Mouse (Mus musculus) erythroblast, embryonic 14.5 days (primary cell): ENCODE data around the gene Olfr11. TPM values are rescaled to one million over a fixed set of nuclear protein-coding genes. Genes with fewer than 3 reads are reported as not detected.

ENCODE experiments used
- H3K27me3 ChIP-seq: 2 replicates; pipeline ENCODE4 v1.6.1; 2012; ENCODE audit warnings: inconsistent platforms; ENCODE audit not compliant: control insufficient read depth
- H3K36me3 ChIP-seq: 2 replicates; pipeline ENCODE4 v1.6.1; 2012; ENCODE audit warnings: mild to moderate bottlenecking, inconsistent platforms; ENCODE audit not compliant: control insufficient read depth
- H3K4me1 ChIP-seq: 2 replicates; pipeline ENCODE4 v1.6.1; 2012; ENCODE audit warnings: inconsistent platforms; ENCODE audit not compliant: control insufficient read depth
- H3K4me3 ChIP-seq: replicated peaks from 2 replicates; pipeline ENCODE3; 2012; ENCODE audit warnings: moderate library complexity, mild to moderate bottlenecking, inconsistent platforms
- H3K9me3 ChIP-seq: 2 replicates; pipeline ENCODE4 v1.6.1; 2012; ENCODE audit warnings: low read length, inconsistent platforms, mixed read lengths; ENCODE audit not compliant: control insufficient read depth
- GATA1 ChIP-seq: IDR thresholded peaks from 2 replicates; pipeline ENCODE4 v1.6.1; 2012; ENCODE audit warnings: low read length, inconsistent platforms, mixed read lengths
- TAL1 ChIP-seq: IDR thresholded peaks from 3 replicates; pipeline ENCODE4 v1.6.1; 2012; ENCODE audit warnings: low read length, inconsistent platforms, mixed read lengths
- polyA plus RNA-seq: library from polyadenylated mRNA; stranded (reverse); fragments of >175 nt; gene quantifications from 2 replicates; pipeline ENCODE4 v1.2.3, GENCODE M21; 2012

Gene Olfr11
- polyA plus RNA-seq: 0.04 TPM in 1 of 2 replicates, not detected in the other

- H3K27me3 ChIP-seq: no peaks in the 10 kb centered on the region
- no peaks in the 10 kb centered on the region for H3K9me3 ChIP-seq
- H3K4me3 ChIP-seq: no peak within 1 kb of the TSS
- H3K36me3 ChIP-seq: no peaks in the 10 kb centered on the region
- TF ChIP-seq GATA1 (no peak), TAL1 (no peak)
- H3K4me1 ChIP-seq: no peaks in the 10 kb centered on the region
Measured at GRCm38 (mm10) chr13:21642418-21642817, at the start of gene Olfr11. Gene Olfr11 (minus strand): TSS chr13:21642518.

- Histone ChIP-seq H3K36me3 (no peaks in the 10 kb centered on the region), H3K4me3 (no peak within 1 kb of the TSS), H3K9me3 (no peaks in the 10 kb centered on the region), H3K4me1 (no peaks in the 10 kb centered on the region), H3K27me3 (no peaks in the 10 kb centered on the region)
- TF ChIP-seq TAL1 (no peak), GATA1 (no peak)
Measured at GRCm38 (mm10) chr13:21677305-21677704, 35.0 kb upstream of the Olfr11 start, which contains the start of gene Olfr1360. Gene Olfr1360 (minus strand): TSS chr13:21677405.

GRCm38 (mm10) chr13:21663286-21663685 lies 21.0 kb upstream of the Olfr11 start, which contains the start of gene Olfr1361:
Gene Olfr1361 (minus strand): TSS chr13:21663386.
- no peaks in the 10 kb centered on the region for H3K4me1 ChIP-seq
- H3K9me3 ChIP-seq: no peaks in the 10 kb centered on the region
- TF ChIP-seq TAL1 (no peak), GATA1 (no peak)
- no peaks in the 10 kb centered on the region for H3K36me3 ChIP-seq
- H3K27me3 ChIP-seq: no peaks in the 10 kb centered on the region
- no peak within 1 kb of the TSS for H3K4me3 ChIP-seq

GRCm38 (mm10) chr13:21613922-21614321 lies 28.4 kb downstream of the Olfr11 start, which contains the start of gene Olfr1362:
Gene Olfr1362 (minus strand): TSS chr13:21614022.
- TF ChIP-seq GATA1 (no peak), TAL1 (no peak)

GRCm38 (mm10) chr13:21591618-21592017 lies 50.7 kb downstream of the Olfr11 start:
- Histone ChIP-seq H3K36me3 (no peaks in the 10 kb centered on the region), H3K4me3 (no peak overlapping the region), H3K9me3 (no peaks in the 10 kb centered on the region), H3K4me1 (no peaks in the 10 kb centered on the region), H3K27me3 (no peaks in the 10 kb centered on the region)
- no peak for TF ChIP-seq TAL1

More at GRCm38 (mm10) chr13:21613922-21614321, 28.4 kb downstream of the Olfr11 start, which contains the start of gene Olfr1362:
- H3K4me3 ChIP-seq: no peak within 1 kb of the TSS
- no peaks in the 10 kb centered on the region for H3K9me3 ChIP-seq
- no peaks in the 10 kb centered on the region for H3K27me3 ChIP-seq
- no peaks in the 10 kb centered on the region for H3K36me3 ChIP-seq
- H3K4me1 ChIP-seq: no peaks in the 10 kb centered on the region

Other genes starting within 250 kb of the Olfr11 start
- gene Zkscan3, start 239.8 kb downstream of the Olfr11 start, polyA plus RNA-seq: 0.69 and 0.93 TPM in 2 replicates
- 0.04 and 0.05 TPM in 2 replicates for gene Pgbd1, start 201.5 kb downstream of the Olfr11 start, polyA plus RNA-seq
- gene Zscan26, start 188.8 kb downstream of the Olfr11 start, polyA plus RNA-seq: 0.08 and 0.09 TPM in 2 replicates
- 0.37 and 0.41 TPM in 2 replicates for gene Nkapl, start 174.0 kb downstream of the Olfr11 start, polyA plus RNA-seq
- 0.01 TPM in 1 of 2 replicates, not detected in the other for gene Zkscan4, start 163.6 kb downstream of the Olfr11 start, polyA plus RNA-seq
- not detected in 2 replicates for gene Gm10065, start 163.1 kb downstream of the Olfr11 start, polyA plus RNA-seq
- 0.05 and 0.06 TPM in 2 replicates for gene AK157302, start 147.3 kb downstream of the Olfr11 start, polyA plus RNA-seq
- gene Gm11273, start 141.1 kb downstream of the Olfr11 start, polyA plus RNA-seq: 3.7 and 5.8 TPM in 2 replicates
- gene Zkscan8, start 111.4 kb downstream of the Olfr11 start, polyA plus RNA-seq: 0.01 and 0.14 TPM in 2 replicates
- not detected in 2 replicates for gene Olfr1366, start 99.7 kb downstream of the Olfr11 start, polyA plus RNA-seq
- not detected in 2 replicates for gene Olfr1535, start 82.6 kb downstream of the Olfr11 start, polyA plus RNA-seq
- gene Olfr1364, start 60.8 kb downstream of the Olfr11 start, polyA plus RNA-seq: not detected in 2 replicates
- gene Olfr1362, start 28.5 kb downstream of the Olfr11 start, polyA plus RNA-seq: not detected in 2 replicates
- gene Olfr1361, start 20.9 kb upstream of the Olfr11 start, polyA plus RNA-seq: not detected in 2 replicates
- not detected in 2 replicates for gene Olfr1360, start 34.9 kb upstream of the Olfr11 start, polyA plus RNA-seq
- not detected in 2 replicates for gene Olfr1359, start 55.6 kb upstream of the Olfr11 start, polyA plus RNA-seq
- gene Hist1h2bl, start 73.6 kb upstream of the Olfr11 start, polyA plus RNA-seq: 2.0 and 7.9 TPM in 2 replicates
- 28.0 and 37.9 TPM in 2 replicates for gene Hist1h2ai, start 73.9 kb upstream of the Olfr11 start, polyA plus RNA-seq
- gene Hist1h3h, start 75.1 kb upstream of the Olfr11 start, polyA plus RNA-seq: 27.8 and 67.4 TPM in 2 replicates
- 1.8 and 3.9 TPM in 2 replicates for gene Hist1h2bm, start 79.5 kb upstream of the Olfr11 start, polyA plus RNA-seq
- 1.3 and 2.7 TPM in 2 replicates for gene Hist1h4j, start 92.5 kb upstream of the Olfr11 start, polyA plus RNA-seq
- 23.3 and 64.1 TPM in 2 replicates for gene Hist1h4k, start 108.0 kb upstream of the Olfr11 start, polyA plus RNA-seq
- 57.8 and 123 TPM in 2 replicates for gene Hist1h2ak, start 111.3 kb upstream of the Olfr11 start, polyA plus RNA-seq
- gene Hist1h2bn, start 111.6 kb upstream of the Olfr11 start, polyA plus RNA-seq: 2.7 and 5.2 TPM in 2 replicates
- 2.6 and 5.0 TPM in 2 replicates for gene Hist1h1b, start 138.1 kb upstream of the Olfr11 start, polyA plus RNA-seq
- gene Hist1h3i, start 140.9 kb upstream of the Olfr11 start, polyA plus RNA-seq: 16.8 and 41.5 TPM in 2 replicates
- 15.8 and 41.3 TPM in 2 replicates for gene Hist1h2an, start 144.7 kb upstream of the Olfr11 start, polyA plus RNA-seq
- gene Hist1h2bp, start 144.9 kb upstream of the Olfr11 start, polyA plus RNA-seq: 2.2 and 5.1 TPM in 2 replicates
- gene Hist1h2bq, start 167.7 kb upstream of the Olfr11 start, polyA plus RNA-seq: 12.6 and 20.2 TPM in 2 replicates
- 4,119 and 4,310 TPM in 2 replicates for gene Hist1h2ao, start 167.9 kb upstream of the Olfr11 start, polyA plus RNA-seq
- gene Hist1h4m, start 169.2 kb upstream of the Olfr11 start, polyA plus RNA-seq: 26.4 and 43.3 TPM in 2 replicates
- 0.78 and 5.7 TPM in 2 replicates for gene Hist1h4n, start 189.7 kb upstream of the Olfr11 start, polyA plus RNA-seq
- gene Hist1h2ap, start 191.0 kb upstream of the Olfr11 start, polyA plus RNA-seq: 9,149 and 11,620 TPM in 2 replicates
- 12.4 and 21.9 TPM in 2 replicates for gene Hist1h2br, start 191.2 kb upstream of the Olfr11 start, polyA plus RNA-seq